Mouse (Mus musculus) liver, embryonic 15.5 days (tissue): Measurements from ENCODE around the gene Ube2s. TPM values are rescaled to one million over a fixed set of nuclear protein-coding genes. Genes with fewer than 3 reads are reported as not detected.

Experiments
- ATAC-seq: fragments of 200-750 bp; cut with Nextera tagmentation; 2 replicates; pipeline ENCODE4 v1.8.0; 2017; ENCODE audit warnings: moderate number of reproducible peaks, mild to moderate bottlenecking, moderate library complexity; ENCODE audit not compliant: insufficient read depth
- H3K27ac ChIP-seq: fragments of 300-500 bp; sonication (generic); replicated peaks from 2 replicates; pipeline ENCODE4 v1.5.1; 2015; ENCODE audit warnings: mild to moderate bottlenecking, inconsistent platforms
- H3K27me3 ChIP-seq: fragments of 300-500 bp; sonication (generic); 2 replicates; pipeline ENCODE4 v1.6.1; 2015; ENCODE audit warnings: mild to moderate bottlenecking, inconsistent platforms
- H3K36me3 ChIP-seq: fragments of 300-500 bp; sonication (generic); replicated peaks from 2 replicates; pipeline ENCODE4 v1.6.1; 2015; ENCODE audit warnings: moderate library complexity, mild to moderate bottlenecking, inconsistent platforms
- H3K4me1 ChIP-seq: fragments of 300-500 bp; sonication (generic); replicated peaks from 2 replicates; pipeline ENCODE4 v1.6.1; 2015; ENCODE audit warnings: inconsistent platforms
- H3K4me2 ChIP-seq: fragments of 300-500 bp; sonication (generic); 2 replicates; pipeline ENCODE4 v1.6.1; 2015; ENCODE audit warnings: moderate library complexity, mild to moderate bottlenecking, inconsistent platforms
- H3K4me3 ChIP-seq: fragments of 300-500 bp; sonication (generic); replicated peaks from 2 replicates; pipeline ENCODE4 v1.5.1; 2015; ENCODE audit warnings: mild to moderate bottlenecking, inconsistent platforms
- H3K9ac ChIP-seq: fragments of 300-500 bp; sonication (generic); 2 replicates; pipeline ENCODE4 v1.6.1; 2015; ENCODE audit warnings: moderate library complexity, mild to moderate bottlenecking, inconsistent platforms
- H3K9me3 ChIP-seq: fragments of 300-500 bp; sonication (generic); replicated peaks from 2 replicates; pipeline ENCODE4 v1.6.1; 2016; ENCODE audit warnings: inconsistent platforms
- WGBS: fragments of 180-500 bp; shearing (Covaris S2); methylation state at CpG from one replicate; pipeline ENCODE4 v1.1.7; 2015; ENCODE audit warnings: mixed read lengths; ENCODE audit not compliant: insufficient replicate concordance; 5-methylcytosine and 5-hydroxymethylcytosine counted together
- polyA plus RNA-seq: library from polyadenylated mRNA; unstranded; fragments of >200 nt; fragmentation: Nextera tagmentation; extraction: Ambion mirVana; gene quantifications from 2 replicates; pipeline ENCODE4 v1.2.1, GENCODE M21; 2015

Ube2s gene
- polyA plus RNA-seq, 1 experiment from 2014 or later = 302 TPM

DNA sequence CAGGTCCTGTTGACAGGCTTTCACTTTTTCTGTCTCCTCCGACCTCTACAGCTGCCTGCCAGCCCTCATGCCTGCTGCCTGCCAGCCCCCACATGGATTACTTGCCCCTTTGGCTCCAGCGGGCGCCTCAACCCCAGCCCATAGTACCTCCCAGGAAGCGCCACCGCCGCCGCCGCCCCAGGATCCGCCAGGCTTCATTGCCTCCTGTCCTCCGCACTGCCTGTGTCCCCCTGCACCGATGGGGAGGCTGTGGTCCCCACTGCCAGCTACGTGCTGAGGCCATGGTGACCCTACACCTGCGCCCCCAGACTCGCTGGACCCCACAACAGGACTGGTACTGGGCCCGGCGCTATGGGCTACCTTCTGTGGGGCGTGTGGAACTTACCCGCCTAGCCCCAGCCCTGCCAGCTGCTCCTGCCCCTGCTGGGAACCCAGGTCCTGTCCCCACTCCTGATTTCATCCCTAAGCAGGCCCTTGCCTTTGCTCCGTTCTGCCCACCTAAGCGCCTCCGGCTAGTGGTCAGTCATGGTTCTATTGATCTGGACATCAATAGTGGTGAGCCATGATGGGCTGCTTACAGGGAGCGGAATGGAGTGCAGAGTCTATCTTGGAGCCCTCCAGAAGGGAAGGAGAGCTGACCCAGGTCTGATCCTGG lies 65.9 kb downstream of the Ube2s start:
- Histone ChIP-seq H3K27ac (peak overlapping the region; percentile 93), H3K4me2 (peak overlapping the region; percentile 56), H3K9ac (0 out of 2 replicates have a peak overlapping the region, but pooled peaks have one; percentile 12), H3K9me3 (no peaks in the 10 kb centered on the region), H3K27me3 (no peaks in the 10 kb centered on the region), H3K4me3 (peak overlapping the region; percentile 10; the same call in 1 of the 2 replicates), H3K36me3 (peaks cover 54% of the 10 kb centered on the region), H3K4me1 (peaks cover 98% of the 10 kb centered on the region)
- no peak for ATAC-seq
- WGBS = 83% methylated on average over 22 of the region's 22 CpGs

DNA sequence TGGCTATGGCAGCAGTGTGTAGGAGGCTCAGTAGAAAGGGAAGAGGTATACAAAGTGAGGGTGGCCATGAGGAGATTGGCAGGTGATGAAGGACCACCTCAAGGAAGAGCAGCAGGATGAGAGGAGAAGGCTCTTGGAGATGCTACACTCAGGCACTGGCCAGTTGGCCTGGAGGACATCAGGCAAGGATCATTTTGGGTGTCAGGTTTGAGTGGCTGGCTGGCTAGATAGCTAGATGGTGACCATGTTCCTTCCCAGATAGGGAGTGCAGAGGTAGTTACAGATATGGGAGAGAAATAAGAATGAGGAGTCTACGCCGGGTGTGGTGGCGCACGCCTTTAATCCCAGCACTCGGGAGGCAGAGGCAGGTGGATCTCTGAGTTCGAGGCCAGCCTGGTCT lies 67.5 kb downstream of the Ube2s start:
- H3K4me1 ChIP-seq = peaks cover 97% of the 10 kb centered on the region
- H3K9ac ChIP-seq = no peak overlapping the region
- H3K27me3 ChIP-seq = no peaks in the 10 kb centered on the region
- no peak overlapping the region for H3K4me3 ChIP-seq
- 51% methylated on average over 6 of the region's 6 CpGs for WGBS
- no peaks in the 10 kb centered on the region for H3K9me3 ChIP-seq
- H3K27ac ChIP-seq = peak overlapping the region; percentile 94
- ATAC-seq = no peak
- H3K36me3 ChIP-seq = peaks cover 53% of the 10 kb centered on the region
- peak overlapping the region; percentile 88 for H3K4me2 ChIP-seq

Other genes with a start within 250 kb of the Ube2s start
- gene Ptprh, start 208.5 kb downstream of the Ube2s start, polyA plus RNA-seq = not detected in 2 replicates
- 34.4 and 39.1 TPM in 2 replicates for gene Tmem86b, start 181.2 kb downstream of the Ube2s start, polyA plus RNA-seq
- 6.5 and 8.1 TPM in 2 replicates for gene Ppp6r1, start 153.6 kb downstream of the Ube2s start, polyA plus RNA-seq
- 54.4 and 58.1 TPM in 2 replicates for gene Hspbp1, start 127.5 kb downstream of the Ube2s start, polyA plus RNA-seq
- 0.03 and 0.12 TPM in 2 replicates for gene Brsk1, start 122.0 kb downstream of the Ube2s start, polyA plus RNA-seq
- 0.14 and 0.37 TPM in 2 replicates for gene Tmem150b, start 87.3 kb downstream of the Ube2s start, polyA plus RNA-seq
- 50.1 and 56.1 TPM in 2 replicates for gene Kmt5c, start 72.5 kb downstream of the Ube2s start, polyA plus RNA-seq
- gene Cox6b2, start 59.5 kb downstream of the Ube2s start, polyA plus RNA-seq = 66.0 and 79.3 TPM in 2 replicates
- not detected in 2 replicates for gene Fam71e2, start 41.3 kb downstream of the Ube2s start, polyA plus RNA-seq
- gene Il11, start 29.7 kb downstream of the Ube2s start, polyA plus RNA-seq = 0.06 TPM in 1 of 2 replicates, not detected in the other
- 0.21 TPM in 1 of 2 replicates, not detected in the other for gene Tmem190, start 29.7 kb downstream of the Ube2s start, polyA plus RNA-seq
- gene Tmem238, start 22.9 kb downstream of the Ube2s start, polyA plus RNA-seq = 9.5 and 10.3 TPM in 2 replicates
- 169 and 173 TPM in 2 replicates for gene Rpl28, start 19.7 kb downstream of the Ube2s start, polyA plus RNA-seq
- not detected in 2 replicates for gene Shisa7, start 32.1 kb upstream of the Ube2s start, polyA plus RNA-seq
- 3.7 and 3.8 TPM in 2 replicates for gene Isoc2b, start 57.7 kb upstream of the Ube2s start, polyA plus RNA-seq
- gene Isoc2a, start 64.6 kb upstream of the Ube2s start, polyA plus RNA-seq = 0.68 and 0.77 TPM in 2 replicates
- not detected in 2 replicates for gene Gm36210, start 93.9 kb upstream of the Ube2s start, polyA plus RNA-seq
- gene Zfp628, start 102.6 kb upstream of the Ube2s start, polyA plus RNA-seq = 1.7 TPM in 2 replicates
- 0.23 and 0.45 TPM in 2 replicates for gene Nat14, start 109.4 kb upstream of the Ube2s start, polyA plus RNA-seq
- gene Ssc5d, start 113.2 kb upstream of the Ube2s start, polyA plus RNA-seq = 0.15 TPM in 2 replicates
- 0.07 TPM in 1 of 2 replicates, not detected in the other for gene Sbk2, start 151.8 kb upstream of the Ube2s start, polyA plus RNA-seq
- gene Sbk3, start 158.6 kb upstream of the Ube2s start, polyA plus RNA-seq = not detected in 2 replicates
- gene Zfp579, start 183.6 kb upstream of the Ube2s start, polyA plus RNA-seq = 3.3 and 4.6 TPM in 2 replicates
- 9.3 and 10.0 TPM in 2 replicates for gene Zfp524, start 201.8 kb upstream of the Ube2s start, polyA plus RNA-seq
- gene Fiz1, start 202.1 kb upstream of the Ube2s start, polyA plus RNA-seq = 15.6 and 17.9 TPM in 2 replicates
- 0.53 and 1.2 TPM in 2 replicates for gene Gm44973, start 202.9 kb upstream of the Ube2s start, polyA plus RNA-seq
- 1.3 and 1.5 TPM in 2 replicates for gene Zfp865, start 207.8 kb upstream of the Ube2s start, polyA plus RNA-seq
- gene Ccdc106, start 208.0 kb upstream of the Ube2s start, polyA plus RNA-seq = 0.28 and 0.40 TPM in 2 replicates
- not detected in 2 replicates for gene 4632433K11Rik, start 221.5 kb upstream of the Ube2s start, polyA plus RNA-seq
- 1.2 and 1.4 TPM in 2 replicates for gene Zfp784, start 225.9 kb upstream of the Ube2s start, polyA plus RNA-seq
- gene Zfp580, start 238.9 kb upstream of the Ube2s start, polyA plus RNA-seq = 1.7 and 2.0 TPM in 2 replicates
- 59.4 and 60.8 TPM in 2 replicates for gene U2af2, start 249.6 kb upstream of the Ube2s start, polyA plus RNA-seq